Mouse (Mus musculus) NIH3T3 (cell line): Measurements from ENCODE around the gene Snx17.
"Not testable (repeated sequence)": the region's sequence is repeated elsewhere in the genome, so short reads cannot be mapped to it uniquely, and the experiment has no call there.

Source experiments
- DNase-seq: peaks from one replicate; pipeline ENCODE4 v3.0.0-alpha.2; 2012; ENCODE audit warnings: low read depth

Snx17 gene

DNA sequence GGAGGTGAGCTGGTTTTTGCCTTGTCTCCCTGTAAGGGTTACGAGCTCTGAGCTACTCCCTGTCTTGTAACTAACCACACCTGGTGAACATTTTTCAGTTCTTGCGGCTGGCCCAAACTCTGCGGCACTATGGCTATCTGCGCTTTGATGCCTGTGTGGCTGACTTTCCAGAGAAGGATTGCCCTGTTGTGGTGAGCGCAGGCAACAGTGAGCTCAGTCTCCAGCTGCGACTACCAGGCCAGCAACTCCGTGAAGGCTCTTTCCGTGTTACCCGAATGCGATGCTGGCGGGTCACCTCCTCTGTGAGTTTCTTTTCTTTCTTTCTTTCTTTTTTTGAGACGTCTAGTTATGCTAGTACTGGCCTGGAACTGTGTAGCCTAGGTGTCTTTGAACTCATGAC, 4.0 kb downstream of the Snx17 start:
- no peak for DNase-seq

DNA sequence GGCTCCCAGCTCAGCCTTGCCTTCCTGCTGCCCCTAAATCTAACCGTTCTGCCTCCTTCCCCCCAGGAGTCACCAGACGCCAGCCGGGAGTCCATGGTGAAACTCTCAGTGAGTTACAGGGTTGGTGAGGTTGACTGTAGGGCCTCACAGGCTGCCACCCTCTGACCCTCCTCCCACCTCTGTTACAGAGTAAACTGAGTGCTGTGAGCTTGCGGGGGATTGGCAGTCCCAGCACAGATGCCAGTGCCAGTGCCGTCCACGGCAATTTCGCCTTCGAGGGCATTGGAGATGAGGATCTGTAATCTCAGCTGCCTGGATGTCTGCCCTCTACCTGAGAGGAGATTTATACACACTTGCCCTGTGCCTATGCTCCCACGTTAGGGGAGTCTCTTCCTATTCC, 5.1 kb downstream of the Snx17 start:
- no peak for DNase-seq

DNA sequence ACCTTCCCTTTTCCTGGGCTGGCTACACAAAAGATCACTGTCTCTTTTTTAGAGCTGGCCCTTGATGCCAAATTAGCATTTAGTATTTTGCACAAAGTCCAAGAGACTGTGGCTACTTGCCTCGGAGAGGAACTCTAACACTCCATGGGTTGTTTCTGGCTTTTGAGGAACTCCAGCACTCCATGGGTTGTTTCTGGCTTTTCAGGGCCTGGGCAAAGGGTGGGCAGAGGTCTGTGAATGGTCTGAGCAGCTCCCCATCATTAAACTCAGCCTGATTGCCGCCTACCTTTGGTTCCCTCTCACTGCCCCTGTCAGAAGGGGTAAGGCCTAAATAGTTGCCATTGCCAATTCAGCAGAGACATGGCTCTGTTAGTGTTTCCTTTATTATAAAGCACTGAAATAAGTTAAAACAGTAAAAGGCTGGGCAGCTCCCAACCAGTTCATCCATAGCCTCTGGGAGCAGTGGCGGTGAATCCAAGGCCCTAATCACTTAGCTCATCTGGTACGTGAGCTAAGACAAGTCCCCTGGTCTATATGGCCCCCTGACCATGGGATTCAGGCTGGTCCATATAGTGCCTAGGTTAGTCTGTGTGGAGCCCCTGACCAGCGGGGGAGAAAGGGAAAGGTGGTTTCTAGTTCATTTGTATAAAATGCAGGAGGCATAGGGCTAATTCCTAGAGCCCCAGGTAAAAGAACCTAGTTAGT, 5.7 kb downstream of the Snx17 start:
- DNase-seq, result no peak

DNA sequence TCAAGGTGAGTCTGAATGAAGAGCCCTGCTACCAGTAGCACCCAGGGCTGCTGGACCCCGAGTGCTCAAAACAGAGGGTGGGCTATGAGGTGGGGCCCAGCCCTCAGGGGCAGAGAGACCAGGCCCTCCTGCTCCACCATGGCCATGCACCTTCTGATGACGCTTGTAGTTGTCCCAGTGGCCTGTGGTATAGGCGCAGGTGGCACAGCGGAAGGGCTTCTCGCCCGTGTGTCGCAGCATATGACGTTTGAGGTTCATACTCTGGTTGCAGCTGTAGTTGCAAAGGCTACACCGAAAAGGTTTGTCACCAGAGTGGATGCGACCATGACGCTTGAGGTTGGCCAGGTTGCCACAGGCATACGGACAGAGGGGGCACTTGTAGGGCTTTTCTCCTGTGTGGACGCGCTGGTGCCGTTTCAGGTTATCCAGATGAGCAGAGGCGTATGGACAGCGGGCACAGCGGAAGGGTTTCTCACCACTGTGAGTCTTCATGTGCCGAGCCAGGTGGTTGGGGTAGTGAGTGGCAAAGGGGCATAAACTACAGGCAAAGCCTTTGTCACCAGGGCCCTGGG, 6.4 kb downstream of the Snx17 start:
- no peak for DNase-seq

DNA sequence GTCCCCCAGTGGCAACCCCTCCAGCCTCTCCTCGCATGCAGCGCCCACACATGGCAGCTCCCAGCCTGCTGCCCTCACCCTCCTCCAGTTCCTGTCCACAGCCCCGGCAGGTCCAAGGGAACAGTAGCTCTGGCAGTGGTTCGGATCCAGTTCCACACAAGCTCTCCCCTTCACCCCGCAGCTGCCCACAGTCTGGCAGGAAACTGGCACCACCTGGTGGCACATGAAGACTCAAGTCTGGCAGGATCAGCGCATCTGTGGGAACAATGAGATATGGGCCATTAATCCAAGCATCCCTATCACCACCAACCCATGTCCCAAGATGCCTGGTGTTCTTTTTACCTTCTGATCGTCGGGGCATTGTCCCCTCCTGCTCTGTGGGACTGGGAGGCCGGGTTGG, 6.9 kb downstream of the Snx17 start:
- peak; percentile 52 for DNase-seq

DNA sequence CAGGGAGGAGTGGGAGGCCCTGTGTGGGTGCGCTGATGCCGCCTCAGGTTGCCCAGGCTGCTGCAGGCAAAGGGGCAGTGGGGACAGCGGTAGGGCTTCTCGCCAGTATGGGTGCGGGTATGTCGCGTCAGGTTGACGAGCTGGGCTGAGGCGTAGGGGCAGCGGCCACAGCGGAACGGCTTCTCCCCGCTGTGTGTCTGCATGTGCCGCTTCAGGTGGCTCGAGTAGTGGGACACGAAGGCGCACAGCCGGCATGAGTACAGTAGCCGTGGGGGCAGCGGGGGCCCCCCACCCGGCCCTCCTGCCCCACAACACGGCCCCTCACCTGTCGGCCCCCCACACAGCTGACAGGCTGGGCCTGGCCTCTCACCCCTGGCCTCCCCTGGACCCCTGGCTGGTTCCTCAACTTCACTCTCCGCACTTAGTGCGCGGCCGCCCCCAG, 7.3 kb downstream of the Snx17 start:
- no peak for DNase-seq

DNA sequence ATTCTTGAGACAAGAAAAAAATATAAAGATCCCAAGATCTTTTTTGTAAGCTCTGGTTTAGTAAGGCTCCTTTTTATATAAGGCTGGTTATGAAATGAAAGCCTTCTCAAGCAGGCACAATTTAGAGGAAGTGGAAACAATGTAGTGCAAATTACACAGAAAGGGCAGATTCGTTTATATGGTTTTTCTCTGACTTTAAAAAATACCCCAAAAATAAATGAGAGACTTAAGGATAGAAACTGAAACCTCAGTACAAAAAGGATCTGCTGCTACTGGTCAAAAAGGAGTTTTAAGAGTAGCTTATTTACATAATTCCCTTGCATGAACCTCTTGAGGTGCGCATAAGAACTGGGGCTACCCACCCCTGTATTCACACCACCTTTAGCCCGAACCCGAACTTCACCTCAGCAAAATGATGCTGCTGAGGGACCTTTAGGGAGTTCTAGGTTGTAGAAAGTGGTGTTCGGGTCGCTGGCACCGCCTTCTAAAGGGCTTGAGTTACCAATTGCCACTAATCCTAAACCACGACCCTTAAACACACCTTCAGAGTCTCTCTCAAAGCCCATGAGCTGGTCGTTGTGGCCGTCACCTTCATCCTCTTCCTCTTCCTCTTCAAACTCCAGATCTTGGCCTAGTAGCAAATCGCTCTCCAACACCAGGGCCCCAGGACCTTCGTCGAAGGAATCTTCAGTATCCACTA, 8.2 kb downstream of the Snx17 start:
- no peak for DNase-seq

DNA sequence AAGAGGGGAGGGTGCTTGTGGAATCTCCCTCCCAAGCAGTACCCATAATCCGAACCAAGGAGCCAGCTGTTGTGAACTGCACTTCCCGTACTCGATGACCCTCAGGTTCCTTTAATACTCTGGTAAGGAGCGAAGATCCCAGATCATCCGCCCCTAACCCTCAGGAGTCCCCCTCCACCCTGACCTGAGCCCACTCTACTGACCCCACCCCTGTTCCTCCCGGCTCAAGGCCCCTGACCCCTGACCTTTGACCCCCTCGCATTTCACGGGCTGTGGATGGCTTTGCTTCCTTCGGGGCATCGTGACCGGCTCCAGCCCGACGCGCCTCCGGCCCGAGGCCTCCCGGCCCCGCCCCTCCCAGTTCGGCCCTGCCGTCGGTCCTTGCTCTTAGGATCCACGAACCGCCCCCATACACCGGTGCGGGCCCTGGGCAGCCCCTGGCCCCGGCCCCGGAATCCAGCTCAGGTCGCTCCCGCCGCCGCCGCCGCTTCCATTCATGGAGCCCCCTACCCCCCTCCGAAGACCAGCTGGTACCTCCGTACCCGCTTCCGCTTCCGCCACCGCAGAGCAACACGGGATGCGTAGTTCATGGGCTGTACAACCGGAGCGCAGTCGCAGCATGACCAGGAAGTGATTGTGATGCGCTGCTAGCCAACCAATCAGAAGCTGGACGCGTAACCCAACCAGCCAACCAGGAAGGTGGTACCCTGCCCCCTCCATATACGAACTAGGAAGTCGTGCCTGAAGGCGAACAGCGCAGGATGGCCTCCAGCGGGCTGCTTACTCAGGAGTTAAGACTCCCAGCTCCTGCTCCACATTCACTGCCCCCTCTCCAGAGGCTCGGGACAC, 8.9 kb downstream of the Snx17 start, which contains the start of gene Zfp513:
Gene Zfp513, minus strand, starts transcription at position 562 of the 849 bp plus-strand sequence.
- DNase-seq, result peak; percentile 98

DNA sequence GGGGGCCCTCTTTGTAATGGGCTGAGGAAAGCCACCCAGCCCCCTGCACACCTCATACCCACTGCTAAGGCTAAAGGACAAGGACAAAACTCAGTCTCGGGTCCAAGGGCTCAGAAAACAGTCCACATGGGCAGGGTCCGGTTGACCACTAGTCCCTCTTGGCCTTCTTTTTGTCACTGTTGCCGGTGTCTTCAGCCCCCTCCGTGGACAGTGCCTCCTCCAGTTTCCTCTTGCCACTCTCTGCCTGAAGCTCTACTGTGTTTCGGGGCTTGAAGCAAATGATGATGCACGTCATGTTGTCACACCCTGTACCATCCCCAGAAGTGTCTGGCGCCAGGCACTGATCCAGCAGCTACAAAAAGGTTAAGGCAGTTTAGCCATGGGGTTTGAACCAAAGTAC, 9.9 kb downstream of the Snx17 start:
- DNase-seq, result no peak

DNA sequence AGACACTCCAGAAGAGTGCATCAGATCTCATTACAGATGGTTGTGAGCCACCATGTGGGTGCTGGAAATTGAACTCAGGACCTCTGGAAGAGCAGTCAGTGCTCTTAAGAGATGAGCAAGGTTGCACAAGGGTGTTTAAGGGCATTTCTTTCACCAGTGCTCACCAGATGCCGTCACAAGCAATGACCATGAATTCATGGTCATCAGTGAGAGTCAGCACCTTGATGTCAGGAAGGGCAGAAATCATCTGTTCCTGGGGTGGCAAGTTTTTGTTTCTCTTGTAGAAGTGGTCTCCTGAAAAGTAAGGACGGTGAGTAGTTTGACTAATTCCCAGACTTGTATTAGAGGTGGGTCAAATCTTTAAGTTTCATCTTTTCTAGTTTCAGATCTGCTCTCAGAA, 10.8 kb downstream of the Snx17 start:
- no peak for DNase-seq

DNA sequence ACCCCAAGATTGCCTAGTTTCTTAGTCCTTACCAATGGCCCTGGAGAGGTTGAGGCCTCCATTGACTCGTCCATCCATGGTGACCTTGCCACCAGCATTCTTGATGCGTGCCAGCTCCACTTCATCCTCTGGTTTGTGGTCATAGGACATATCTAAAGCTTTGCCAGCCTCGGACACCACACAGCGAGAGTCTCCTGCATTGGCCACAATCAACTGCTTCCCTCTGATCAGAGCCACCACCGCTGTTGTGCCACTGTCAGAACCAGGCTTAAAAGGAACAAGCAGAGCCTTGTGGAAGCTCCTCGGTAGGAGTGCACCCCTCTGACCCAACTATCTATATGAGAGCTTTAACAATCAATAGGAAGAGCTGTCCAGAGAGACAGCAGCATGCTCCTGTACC, 11.4 kb downstream of the Snx17 start:
- DNase-seq, result no peak

DNA sequence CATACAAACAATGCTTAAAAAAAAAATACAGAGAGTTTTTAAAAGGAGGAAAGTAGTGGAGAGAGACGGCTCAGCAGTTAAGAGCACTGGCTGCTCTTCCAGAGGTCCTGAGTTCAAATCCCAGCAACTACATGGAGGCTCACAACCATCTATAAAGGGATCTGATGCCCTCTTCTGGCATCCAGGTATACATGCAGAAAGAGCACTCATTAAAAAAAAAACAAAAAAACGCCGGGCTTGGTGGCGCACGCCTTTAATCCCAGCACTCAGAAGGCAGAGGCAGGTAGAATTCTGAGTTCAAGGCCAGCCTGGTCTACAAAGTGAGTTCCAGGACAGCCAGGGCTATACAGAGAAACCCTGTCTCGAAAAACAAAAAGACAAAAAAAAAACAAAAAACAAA, 23.5 kb downstream of the Snx17 start:
- DNase-seq, result not testable (repeated sequence)

DNA sequence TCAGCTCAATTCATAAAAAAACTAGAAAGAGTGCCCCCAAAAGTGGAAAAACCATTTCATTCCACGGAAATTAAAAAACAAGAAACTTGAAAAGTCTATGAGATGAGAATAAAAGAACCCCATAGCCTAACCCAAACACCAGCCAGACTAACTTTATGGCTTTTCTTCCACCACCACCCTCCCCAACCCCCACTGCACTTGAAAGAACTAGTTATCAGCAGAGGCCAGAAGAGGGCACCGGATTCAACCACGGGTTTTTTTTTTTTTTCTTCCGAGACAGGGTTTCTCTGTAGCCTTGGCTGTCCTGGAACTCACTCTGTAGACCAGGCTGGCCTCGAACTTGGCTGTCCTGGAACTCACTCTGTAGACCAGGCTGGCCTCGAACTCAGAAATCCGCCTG, 25.3 kb downstream of the Snx17 start:
- DNase-seq, result no peak

DNA sequence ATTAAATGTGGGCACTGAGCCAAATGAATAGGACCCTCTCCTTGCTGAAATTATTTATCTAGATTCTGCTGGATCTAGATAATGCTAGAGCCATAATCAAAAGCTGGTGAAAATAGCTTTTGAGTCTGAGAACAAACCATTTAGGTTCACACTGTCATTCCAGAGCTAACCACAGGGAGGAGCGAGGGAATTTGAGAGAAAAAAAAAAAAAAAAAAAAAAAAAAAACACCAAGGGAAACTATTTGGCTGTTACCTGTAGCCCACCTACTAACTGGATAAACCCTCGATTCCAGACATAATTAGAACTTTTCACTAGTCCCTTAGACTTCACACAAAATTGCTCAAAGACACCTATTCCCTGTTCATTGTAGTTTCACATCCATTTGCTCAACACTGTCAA, 26.0 kb downstream of the Snx17 start:
- peak; percentile 70 for DNase-seq

DNA sequence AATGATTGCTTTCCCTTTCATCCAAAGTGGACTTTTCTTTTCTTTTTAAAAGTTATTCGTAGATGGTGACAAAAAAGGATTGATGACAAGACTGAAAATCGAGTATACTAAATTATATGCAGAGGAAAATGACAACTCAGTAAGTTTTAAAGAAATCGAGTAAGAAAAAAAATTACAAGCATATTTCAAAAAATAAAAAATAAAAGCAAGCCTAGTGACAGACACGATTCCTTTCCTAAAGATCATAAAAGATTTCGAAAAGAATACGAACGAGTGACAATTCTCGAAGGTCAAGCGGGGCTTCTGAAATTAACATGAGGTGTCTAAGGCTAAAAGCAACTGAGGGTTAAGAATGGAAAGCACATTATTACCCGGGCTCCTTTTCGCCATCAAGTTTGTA, 26.4 kb downstream of the Snx17 start:
- no peak for DNase-seq

DNA sequence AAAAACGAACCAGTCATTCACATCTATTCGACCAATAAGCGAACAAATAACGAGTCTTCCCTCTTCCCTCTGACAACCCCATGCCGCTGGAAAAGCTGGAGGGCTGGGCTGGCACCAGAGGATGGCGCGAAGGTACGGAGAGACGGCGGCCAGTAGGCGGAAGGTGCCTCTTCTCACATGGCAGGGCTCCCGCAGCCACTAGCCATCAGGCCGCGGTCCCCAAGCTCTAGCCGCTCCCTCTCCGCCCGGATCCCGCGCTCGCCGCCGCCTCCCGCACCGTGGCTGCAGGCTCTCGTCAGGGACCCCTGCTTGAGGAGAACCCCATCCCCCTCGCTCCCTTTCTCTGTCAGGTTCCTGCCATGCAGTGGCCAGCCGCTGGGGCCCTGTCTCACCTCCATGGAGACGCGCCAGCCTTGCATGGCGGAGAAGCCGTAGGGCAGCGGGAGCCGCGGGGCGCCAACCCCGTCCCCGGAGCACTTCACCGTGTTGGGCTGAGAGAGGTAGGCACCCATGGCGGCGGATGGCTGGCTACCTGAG, 27.0 kb downstream of the Snx17 start:
- peak; percentile 62 for DNase-seq

DNA sequence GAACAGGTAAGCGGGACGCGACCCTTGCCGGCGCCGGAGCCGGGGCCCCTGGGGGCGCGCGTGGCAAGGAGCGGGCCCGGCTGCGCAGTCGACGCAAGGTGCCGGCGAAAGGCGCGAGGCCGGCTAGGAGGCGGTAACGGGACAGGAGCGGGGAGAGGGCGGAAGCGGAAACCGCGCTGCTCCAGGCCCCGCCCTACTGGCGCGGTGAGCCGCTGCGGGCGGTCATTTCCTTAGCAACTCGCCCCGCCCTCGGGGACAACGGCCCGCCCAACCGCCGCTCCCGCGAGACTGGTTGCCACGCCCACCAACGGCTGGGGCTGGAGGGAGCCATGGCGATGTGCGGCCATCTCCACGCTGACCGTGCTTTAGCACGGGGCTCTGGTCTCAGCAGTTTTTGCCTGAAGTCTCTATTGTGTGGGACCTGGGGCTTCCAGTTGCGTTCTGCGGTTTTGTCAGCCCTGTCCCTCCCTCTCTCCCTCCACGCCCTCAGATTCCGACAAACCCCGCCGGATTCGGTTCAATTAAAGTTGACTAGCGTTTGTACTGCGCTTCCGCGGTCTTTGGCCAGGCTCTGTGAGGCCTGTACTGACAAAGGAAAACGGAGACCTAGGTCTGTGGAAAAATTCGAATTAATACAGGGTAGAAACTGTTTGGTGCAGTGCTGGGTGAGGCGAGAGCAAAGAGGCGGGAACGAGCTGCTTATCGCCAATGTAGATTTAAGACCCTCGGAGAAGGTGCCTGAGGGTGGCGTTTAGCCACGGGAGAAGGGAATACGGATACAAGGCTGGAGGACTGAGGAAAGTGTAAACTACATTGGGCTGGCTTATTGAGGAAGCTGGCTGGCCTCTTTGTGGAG, 27.6 kb downstream of the Snx17 start, which contains the start of gene Ppm1g:
Gene Ppm1g, minus strand, starts transcription at position 240 of the 856 bp plus-strand sequence.
- DNase-seq, result peak; percentile 99

DNA sequence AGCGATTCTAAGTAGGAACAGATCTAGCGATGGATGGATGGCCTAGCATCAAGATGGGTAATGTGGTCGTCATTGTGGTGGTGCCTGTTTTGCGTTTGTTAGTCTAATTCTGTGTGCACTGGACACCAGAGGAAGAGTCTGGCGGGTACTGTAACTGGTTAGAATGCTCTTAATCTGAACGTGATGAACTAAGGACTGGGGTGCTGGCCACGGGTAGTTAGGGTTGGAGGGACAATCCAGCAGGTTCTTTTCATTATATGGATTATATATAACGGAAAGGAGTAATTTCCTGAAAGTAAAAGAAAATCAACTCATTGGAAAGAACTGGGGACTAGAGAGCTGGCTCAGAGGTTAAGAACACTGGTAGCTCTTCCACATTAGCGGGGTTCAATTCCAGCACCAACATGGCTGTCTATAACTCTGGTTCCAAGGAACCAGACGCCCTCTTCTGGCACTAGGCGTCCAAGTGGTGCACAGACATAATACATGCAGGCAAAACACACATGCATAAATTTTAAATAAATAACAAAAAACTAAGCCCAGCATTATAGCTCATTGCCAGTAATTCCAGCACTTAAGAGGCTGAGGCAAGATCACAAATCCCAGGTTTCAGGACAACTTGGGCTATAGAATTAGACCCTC, 28.4 kb downstream of the Snx17 start:
- peak; percentile 91 for DNase-seq

DNA sequence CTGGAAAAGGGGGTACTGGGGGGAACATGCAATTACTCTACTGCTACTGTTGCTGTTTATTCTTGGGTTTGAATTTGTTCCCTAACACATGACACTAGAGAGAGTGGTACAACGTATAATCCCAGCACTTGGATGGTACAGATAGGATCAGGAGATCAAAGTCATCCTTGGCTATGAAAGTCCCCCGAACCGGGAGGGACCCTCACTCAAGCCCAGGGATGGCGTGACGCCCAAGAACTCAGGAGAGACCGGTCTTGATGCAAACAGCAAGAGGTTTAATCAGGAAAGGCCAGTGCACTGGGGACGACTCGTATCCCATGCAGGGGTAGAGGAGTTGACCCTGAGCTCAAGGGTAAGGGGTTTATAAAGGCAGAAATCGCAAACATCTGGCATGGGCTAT, 29.7 kb downstream of the Snx17 start:
- DNase-seq, result no peak

DNA sequence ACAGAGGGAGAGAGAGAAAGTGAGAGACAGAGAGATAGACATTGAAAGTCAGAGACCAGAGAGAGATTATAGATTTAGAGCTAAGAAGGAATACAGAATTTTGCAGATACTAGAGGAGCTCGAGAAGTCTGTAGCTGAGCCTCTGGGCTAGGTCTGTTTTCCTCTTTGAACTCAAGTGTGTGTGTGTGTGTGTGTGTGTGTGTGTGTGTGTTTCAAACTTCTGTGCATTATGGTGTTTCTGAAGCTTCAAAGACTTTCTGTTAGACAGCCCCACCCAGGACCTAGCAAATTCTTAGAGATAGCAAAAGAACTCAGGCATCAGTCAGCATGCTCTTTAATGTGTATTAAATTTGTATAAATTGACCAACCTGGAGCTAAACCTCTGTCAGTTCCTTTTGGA, 33.6 kb downstream of the Snx17 start:
- DNase-seq, result no peak
